Mouse (Mus musculus) hindbrain, embryonic 11.5 days (tissue): ENCODE data around the gene Tmprss11b. TPM values are rescaled to one million over a fixed set of nuclear protein-coding genes. Genes with fewer than 3 reads are reported as not detected.
"Not testable (repeated sequence)": the region's sequence is repeated elsewhere in the genome, so short reads cannot be mapped to it uniquely, and the experiment has no call there.

Experiments
- ATAC-seq: fragments of 200-750 bp; cut with Nextera tagmentation; 2 replicates; pipeline ENCODE4 v1.8.0; 2017; ENCODE audit warnings: mild to moderate bottlenecking, moderate TSS enrichment, moderate library complexity; ENCODE audit not compliant: low FRiP score
- DNase-seq: peaks from one replicate; pipeline ENCODE4 v3.0.0-alpha.2; 2015; ENCODE audit warnings: low spot score
- H3K27ac ChIP-seq: fragments of 300-500 bp; sonication (generic); 2 replicates; pipeline ENCODE4 v1.5.1; 2014; ENCODE audit warnings: mild to moderate bottlenecking, low read depth, low read length
- H3K27me3 ChIP-seq: fragments of 300-500 bp; sonication (generic); 2 replicates; pipeline ENCODE4 v1.6.1; 2014; ENCODE audit warnings: mild to moderate bottlenecking, low read length, moderate library complexity, mixed read lengths; ENCODE audit not compliant: control insufficient read depth, insufficient read depth
- H3K36me3 ChIP-seq: fragments of 300-500 bp; sonication (generic); 2 replicates; pipeline ENCODE4 v1.6.1; 2014; ENCODE audit warnings: mild to moderate bottlenecking, low read length, moderate library complexity, mixed read lengths; ENCODE audit not compliant: control insufficient read depth, insufficient read depth
- H3K4me1 ChIP-seq: fragments of 300-500 bp; sonication (generic); replicated peaks from 2 replicates; pipeline ENCODE4 v1.6.1; 2014; ENCODE audit warnings: low read length, mixed read lengths; ENCODE audit not compliant: control insufficient read depth, insufficient read depth
- H3K4me2 ChIP-seq: fragments of 300-500 bp; sonication (generic); replicated peaks from 2 replicates; pipeline ENCODE4 v1.6.1; 2014; ENCODE audit warnings: mild to moderate bottlenecking, low read depth, low read length
- H3K4me3 ChIP-seq: fragments of 300-500 bp; sonication (generic); 2 replicates; pipeline ENCODE4 v1.5.1; 2014; ENCODE audit warnings: low read depth, low read length
- H3K9ac ChIP-seq: fragments of 300-500 bp; sonication (generic); 2 replicates; pipeline ENCODE4 v1.6.1; 2014; ENCODE audit warnings: low read depth, low read length
- H3K9me3 ChIP-seq: fragments of 300-500 bp; sonication (generic); 2 replicates; pipeline ENCODE4 v1.6.1; 2016; ENCODE audit warnings: low read length; ENCODE audit not compliant: control insufficient read depth
- WGBS: fragments of 180-500 bp; shearing (Covaris S2); extraction: QIAGEN DNeasy Blood & Tissue Kit; methylation state at CpG from one replicate; pipeline ENCODE4 v1.1.7; 2014; 5-methylcytosine and 5-hydroxymethylcytosine counted together
- polyA plus RNA-seq: library from polyadenylated mRNA; unstranded; fragments of >200 nt; fragmentation: Nextera tagmentation; extraction: Ambion mirVana; gene quantifications from 2 replicates; pipeline ENCODE4 v1.2.1, GENCODE M21; 2014

Gene Tmprss11b
- polyA plus RNA-seq, result not detected in 2 replicates

DNA sequence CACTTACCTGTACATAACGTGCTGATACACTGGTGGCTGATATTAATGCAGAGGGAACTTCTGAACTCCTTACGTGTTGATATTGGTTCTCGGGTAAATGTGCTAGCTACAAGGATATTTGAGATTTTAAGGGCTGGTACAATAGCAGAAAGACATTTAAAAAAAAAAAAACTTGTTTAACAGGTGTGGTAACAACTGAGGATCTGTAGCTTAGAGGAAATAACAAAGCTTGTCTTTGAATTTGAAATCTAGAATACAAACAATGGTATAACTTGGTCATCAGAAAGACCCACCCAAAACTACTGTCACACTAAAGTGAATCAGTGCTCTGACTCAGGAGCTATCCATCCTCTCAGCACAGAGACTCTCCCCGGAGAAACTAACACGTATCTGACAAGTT, at the start of gene Tmprss11b:
Gene Tmprss11b, minus strand, starts transcription at position 101 of the 400 bp plus-strand sequence.
- H3K9me3 ChIP-seq, result no peaks in the 10 kb centered on the region
- ATAC-seq (no peak), DNase-seq (no peak)
- no peak within 1 kb of the TSS for H3K4me2 ChIP-seq
- no peak within 1 kb of the TSS for H3K9ac ChIP-seq
- no peaks in the 10 kb centered on the region for H3K4me1 ChIP-seq
- H3K27ac ChIP-seq, result no peak within 1 kb of the TSS
- 80% methylated on average over 5 of the region's 5 CpGs for WGBS
- H3K27me3 ChIP-seq, result no peaks in the 10 kb centered on the region
- no peak within 1 kb of the TSS for H3K4me3 ChIP-seq
- no peaks in the 10 kb centered on the region for H3K36me3 ChIP-seq

DNA sequence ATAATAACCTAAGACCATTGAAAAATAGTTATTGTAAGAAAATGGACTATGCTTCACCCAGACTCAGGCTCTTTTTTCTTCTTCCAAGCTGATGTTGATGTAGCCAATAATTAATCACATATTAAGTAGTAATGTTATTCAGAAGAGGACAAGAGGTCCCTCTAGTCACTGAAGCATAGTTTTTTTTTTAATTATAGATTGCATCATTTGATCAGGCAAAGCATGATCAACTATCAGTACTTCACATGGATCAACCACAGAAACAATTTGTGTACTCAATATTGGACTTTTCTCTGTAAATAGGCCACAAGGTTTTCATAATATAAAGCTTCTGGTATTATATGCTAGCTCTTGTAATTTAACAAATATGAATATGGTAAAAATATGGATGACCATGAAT, 48.9 kb upstream of the Tmprss11b start:
- no peak overlapping the region for H3K4me3 ChIP-seq
- H3K4me1 ChIP-seq, result no peaks in the 10 kb centered on the region
- no peaks in the 10 kb centered on the region for H3K27me3 ChIP-seq
- no peaks in the 10 kb centered on the region for H3K9me3 ChIP-seq
- no peaks in the 10 kb centered on the region for H3K36me3 ChIP-seq
- H3K9ac ChIP-seq, result no peak overlapping the region
- H3K27ac ChIP-seq, result no peak overlapping the region
- ATAC-seq, result no peak
- no peak for DNase-seq
- H3K4me2 ChIP-seq, result no peak overlapping the region

DNA sequence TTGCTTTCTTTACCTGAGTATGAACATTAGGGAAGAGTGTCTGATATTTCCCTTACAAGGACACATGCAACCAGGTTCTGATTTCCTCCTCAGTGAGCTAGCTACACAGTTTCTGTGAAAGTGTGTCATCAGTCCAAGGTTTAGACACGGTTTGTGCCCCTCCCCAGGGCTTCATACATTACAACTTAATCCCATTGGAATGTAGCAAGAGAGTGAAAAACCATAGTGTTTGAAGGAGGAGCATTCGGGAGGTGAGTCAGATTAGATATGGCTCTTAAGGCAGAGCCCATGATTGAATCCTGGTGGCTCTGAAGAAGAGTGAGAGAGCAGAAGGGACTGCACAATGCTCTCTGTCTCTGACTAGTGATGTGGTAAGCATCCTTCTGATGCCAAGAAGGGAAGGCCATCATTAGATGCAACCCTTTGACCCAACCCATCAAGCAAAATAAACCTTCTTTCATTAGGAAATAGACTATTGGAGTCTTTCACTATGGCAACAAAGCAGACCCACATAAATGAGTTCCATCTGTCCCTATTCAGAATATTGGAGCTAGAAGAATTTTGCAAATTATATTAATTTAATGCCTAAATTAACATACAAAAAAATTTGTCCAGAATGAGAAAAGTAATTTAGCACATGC, 46.8 kb upstream of the Tmprss11b start:
- Histone ChIP-seq H3K4me3 (no peak overlapping the region), H3K9me3 (no peaks in the 10 kb centered on the region), H3K4me1 (no peaks in the 10 kb centered on the region), H3K27me3 (no peaks in the 10 kb centered on the region), H3K36me3 (no peaks in the 10 kb centered on the region), H3K27ac (no peak overlapping the region), H3K4me2 (no peak overlapping the region), H3K9ac (no peak overlapping the region)
- DNase-seq, result no peak
- 66% methylated on average over 2 of the region's 2 CpGs for WGBS
- no peak for ATAC-seq

DNA sequence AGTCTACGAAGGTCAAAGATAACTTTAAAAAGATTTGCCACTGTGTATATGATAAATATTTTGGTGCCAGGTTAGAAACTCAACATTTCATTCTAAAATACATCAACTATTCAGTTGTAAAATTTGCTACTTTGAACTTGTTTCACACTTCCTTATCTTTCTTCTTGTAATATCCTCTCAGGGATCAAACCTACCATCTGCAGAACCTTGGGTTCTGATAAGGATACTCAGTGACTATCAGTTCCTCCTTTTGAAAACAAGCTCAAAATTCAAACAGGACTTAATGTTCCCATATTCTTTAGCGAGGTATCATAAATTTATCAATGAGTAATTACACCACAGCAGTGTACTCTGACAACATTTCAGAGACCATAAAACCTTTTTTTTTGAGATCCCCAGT, 38.8 kb upstream of the Tmprss11b start:
- Histone ChIP-seq H3K4me1 (no peaks in the 10 kb centered on the region), H3K27me3 (no peaks in the 10 kb centered on the region), H3K4me3 (no peak overlapping the region), H3K4me2 (no peak overlapping the region), H3K9me3 (no peaks in the 10 kb centered on the region), H3K36me3 (no peaks in the 10 kb centered on the region), H3K27ac (no peak overlapping the region), H3K9ac (no peak overlapping the region)
- WGBS, result 88% methylated on average over 2 of the region's 2 CpGs
- no peak for ATAC-seq
- no peak for DNase-seq

DNA sequence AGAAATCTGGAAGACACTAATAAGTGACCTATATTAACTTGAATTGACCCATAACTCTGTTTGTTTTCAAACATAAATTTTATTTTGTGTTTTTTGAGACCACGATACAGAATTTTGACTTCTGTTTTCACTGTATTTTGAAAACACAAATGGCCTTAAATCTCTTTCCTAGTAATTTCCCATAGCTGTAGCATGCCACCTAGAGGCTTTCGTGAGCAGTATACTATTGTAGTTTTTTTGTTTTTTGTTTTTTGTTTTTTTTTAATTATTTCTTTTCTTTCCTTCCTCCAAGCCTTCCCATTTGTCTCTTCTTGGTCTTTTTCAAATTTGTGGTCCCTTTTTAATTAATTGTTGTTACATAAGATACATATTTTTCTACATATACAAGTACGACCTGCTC, 28.8 kb upstream of the Tmprss11b start:
- Histone ChIP-seq H3K4me3 (no peak overlapping the region), H3K4me1 (no peaks in the 10 kb centered on the region), H3K36me3 (no peaks in the 10 kb centered on the region), H3K9me3 (no peaks in the 10 kb centered on the region), H3K4me2 (no peak overlapping the region), H3K27me3 (no peaks in the 10 kb centered on the region), H3K9ac (no peak overlapping the region), H3K27ac (no peak overlapping the region)
- ATAC-seq, result no peak
- WGBS, result 90% methylated on average over 3 of the region's 3 CpGs
- DNase-seq, result no peak

DNA sequence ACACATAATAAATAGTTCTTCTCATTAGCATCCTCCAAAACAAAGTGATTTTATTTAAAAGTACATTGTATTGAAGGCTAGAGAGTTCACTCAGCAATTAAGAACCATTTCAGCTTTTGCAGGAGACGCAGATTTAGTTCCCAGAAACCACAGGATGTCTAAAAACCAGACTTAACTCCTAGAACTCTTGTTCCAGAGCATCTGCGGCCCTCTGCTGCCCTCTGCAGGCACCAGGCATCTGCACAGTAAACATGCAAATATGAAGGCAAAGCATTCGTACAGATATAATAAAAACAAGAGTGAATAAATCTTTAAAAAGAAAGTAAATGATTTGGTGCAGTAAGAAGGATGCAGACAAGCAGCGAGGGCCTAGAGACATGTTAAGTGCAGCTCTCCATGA, 8.5 kb upstream of the Tmprss11b start:
- Histone ChIP-seq H3K4me2 (no peak overlapping the region), H3K27me3 (no peaks in the 10 kb centered on the region), H3K9me3 (no peaks in the 10 kb centered on the region), H3K27ac (no peak overlapping the region), H3K9ac (no peak overlapping the region), H3K4me1 (no peaks in the 10 kb centered on the region), H3K4me3 (no peak overlapping the region), H3K36me3 (no peaks in the 10 kb centered on the region)
- ATAC-seq (no peak), DNase-seq (peak; percentile 50)
- WGBS, result 67% methylated on average over 4 of the region's 4 CpGs

DNA sequence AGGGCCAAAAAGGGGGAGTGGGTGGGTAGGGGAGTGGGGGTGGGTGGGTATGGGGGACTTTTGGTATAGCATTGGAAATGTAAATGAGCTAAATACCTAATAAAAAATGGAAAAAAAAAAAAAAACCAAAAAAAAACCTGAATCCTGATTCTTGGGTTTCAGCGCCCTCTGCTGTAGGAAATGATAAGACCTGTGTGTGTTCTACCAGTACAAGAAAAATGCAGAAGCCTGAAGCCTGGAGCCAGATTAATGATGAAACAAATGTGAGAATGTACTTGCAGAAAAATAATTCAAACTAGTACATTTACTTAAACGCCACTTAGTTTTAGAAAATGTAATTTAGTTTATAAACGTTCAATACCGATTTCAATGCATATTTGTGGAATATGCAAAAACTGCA, 27.0 kb downstream of the Tmprss11b start:
- not testable (repeated sequence) for H3K27me3 ChIP-seq, H3K4me3 ChIP-seq, H3K9me3 ChIP-seq, ATAC-seq, H3K4me2 ChIP-seq, H3K9ac ChIP-seq, H3K4me1 ChIP-seq, H3K36me3 ChIP-seq, H3K27ac ChIP-seq
- 23% methylated on average over 4 of the region's 4 CpGs for WGBS
- peak; percentile 48 for DNase-seq

DNA sequence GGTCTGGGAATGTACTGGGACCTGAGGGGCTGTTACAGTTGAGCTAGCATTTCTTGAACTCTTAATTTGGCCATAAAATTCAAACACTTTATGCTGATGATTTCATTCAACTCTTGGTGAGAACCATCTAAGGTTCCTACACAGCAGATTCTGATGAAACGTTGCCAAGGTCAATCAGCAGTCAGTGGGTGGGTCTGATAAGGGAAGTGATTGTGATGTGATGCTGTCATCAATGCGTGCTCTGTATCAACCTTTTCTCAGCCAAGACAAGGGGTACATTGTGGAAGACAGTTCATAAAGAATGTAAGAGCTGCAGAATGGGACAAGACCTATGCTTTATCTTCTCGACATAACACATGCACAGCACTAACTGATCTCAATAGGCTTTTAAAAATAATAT, 35.4 kb downstream of the Tmprss11b start:
- Histone ChIP-seq H3K27ac (no peak overlapping the region), H3K27me3 (no peaks in the 10 kb centered on the region), H3K36me3 (no peaks in the 10 kb centered on the region), H3K4me2 (no peak overlapping the region), H3K9ac (no peak overlapping the region), H3K4me3 (no peak overlapping the region), H3K4me1 (no peaks in the 10 kb centered on the region), H3K9me3 (no peaks in the 10 kb centered on the region)
- no peak for DNase-seq
- 75% methylated on average over 3 of the region's 3 CpGs for WGBS
- ATAC-seq, result no peak

DNA sequence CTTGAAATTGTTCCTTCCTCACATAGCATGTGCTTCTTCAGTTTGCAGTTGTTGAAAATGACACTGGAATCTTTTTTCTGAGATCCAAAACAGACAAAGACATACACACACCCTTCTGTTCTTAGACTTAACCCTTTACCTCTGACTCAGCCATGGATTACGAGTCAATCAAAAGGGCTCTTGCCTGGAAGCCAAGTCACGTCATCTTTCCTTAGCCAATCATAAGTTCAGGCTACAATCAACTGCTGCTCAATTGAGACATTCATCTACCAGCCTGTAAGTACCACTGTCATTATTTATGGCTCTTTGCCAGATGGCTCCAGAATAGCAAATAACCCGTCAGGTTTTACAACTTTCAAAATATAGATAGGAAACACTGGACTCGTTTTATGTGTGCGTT, 43.8 kb downstream of the Tmprss11b start, which contains the start of gene Tmprss11f:
Gene Tmprss11f, minus strand, starts transcription at position 101 of the 400 bp plus-strand sequence.
- 85% methylated on average over 5 of the region's 5 CpGs for WGBS
- Histone ChIP-seq H3K9me3 (no peaks in the 10 kb centered on the region), H3K27ac (no peak within 1 kb of the TSS), H3K36me3 (no peaks in the 10 kb centered on the region), H3K4me2 (no peak within 1 kb of the TSS), H3K4me3 (no peak within 1 kb of the TSS), H3K27me3 (no peaks in the 10 kb centered on the region), H3K4me1 (no peaks in the 10 kb centered on the region), H3K9ac (no peak within 1 kb of the TSS)
- DNase-seq (no peak), ATAC-seq (no peak)
